Mouse (Mus musculus) lung, postnatal 0 days (tissue): Measurements from ENCODE around the gene Cd244a.

Source experiments
- CTCF ChIP-seq: IDR thresholded peaks from 2 replicates; pipeline ENCODE4 v1.5.1; 2016; ENCODE audit warnings: antibody characterized with exemption, mild to moderate bottlenecking
- EP300 ChIP-seq: IDR thresholded peaks from 2 replicates; pipeline ENCODE4 v1.6.1; 2016; ENCODE audit warnings: antibody characterized with exemption, mild to moderate bottlenecking, control low read depth

DNA sequence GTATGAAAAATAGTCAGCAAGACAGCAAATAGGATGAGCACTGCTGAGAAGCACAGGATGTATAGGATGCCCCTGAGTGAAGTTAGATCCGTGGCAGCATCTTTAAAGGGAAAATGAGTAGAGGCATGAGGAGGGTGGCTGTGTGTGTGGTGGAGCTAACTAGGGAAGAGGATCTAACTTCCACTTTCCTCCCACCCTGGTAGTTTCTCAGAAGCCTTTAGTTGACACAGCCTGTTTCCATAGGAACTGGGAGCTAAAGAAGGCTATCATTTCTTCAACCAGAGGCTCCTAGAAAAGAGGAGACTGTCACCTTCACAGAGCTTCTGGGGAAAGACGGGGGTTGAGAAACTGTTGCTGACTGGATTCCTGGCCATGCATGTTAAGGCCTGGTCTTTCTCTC, 79.7 kb downstream of the Cd244a start:
- TF ChIP-seq CTCF (no peak), EP300 (no peak)
